20 mouse cellular contexts compared by ENCODE assay signal in the genomic region with DNA sequence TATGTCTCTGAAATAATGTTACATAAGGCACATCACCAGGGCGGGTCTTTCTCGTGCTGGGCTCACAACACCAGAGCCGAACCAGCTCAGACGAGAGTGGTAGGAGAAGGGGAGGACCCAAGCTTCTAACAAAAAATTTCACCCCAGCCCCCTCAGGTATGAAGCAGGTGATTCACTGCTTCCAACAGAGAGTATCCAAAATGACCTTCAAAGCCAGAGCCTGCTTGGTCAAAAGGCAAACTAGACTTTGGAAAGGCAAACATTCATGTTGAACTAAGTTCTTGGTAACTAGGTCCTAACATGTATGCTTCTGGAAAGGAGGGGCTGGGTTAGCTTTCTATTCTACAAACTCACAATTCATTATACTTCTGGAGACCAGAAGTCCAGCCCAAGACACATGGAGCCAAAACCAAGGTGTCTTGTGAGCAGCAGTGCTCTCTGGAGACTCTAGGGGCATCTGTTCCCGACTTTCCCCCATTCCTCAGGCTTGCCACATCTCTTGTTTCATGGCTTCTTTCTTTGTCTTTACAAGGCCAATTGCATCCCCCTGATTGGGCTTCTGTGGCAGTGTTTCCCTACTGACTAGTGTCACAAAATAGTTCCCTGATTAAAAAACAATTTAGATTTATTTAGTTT. TPM values are rescaled to one million over a fixed set of nuclear protein-coding genes. Genes with fewer than 3 reads are reported as not detected.
A peak's percentile ranks its signal among the peaks of the same experiment; 100 is the strongest.
DNase-seq lines count a peak whose midpoint lies in the region; ATAC-seq and TF ChIP-seq lines count a peak whose summit lies in the region.
"Had no signal": no experiment of that assay in that cellular context is flagged by ENCODE, and none has a peak within 500 bp of the region (broad histone marks: within the 10 kb centered on the region; RNA-seq: fewer than 3 reads in every experiment).

No protein-coding gene starts in this region.

- POLR2A ChIA-PET in Patski (lab: Charles Lee), result no interaction called here

- no peak overlapping the region for H3K9ac ChIP-seq in kidney, postnatal 0 days (ENCODE audit: low read depth, low read length)
- H3K9ac ChIP-seq in kidney, embryonic 16.5 days (replicated peaks; ENCODE audit: low read length), result no peak overlapping the region
- peak overlapping the region; percentile 28; the same call in 1 of the 2 replicates for H3K9ac ChIP-seq in liver, postnatal 0 days (replicated peaks)
- no peak overlapping the region for H3K9ac ChIP-seq in midbrain, embryonic 13.5 days (replicated peaks)
- H3K9ac ChIP-seq: embryonic facial prominence, embryonic 13.5 days; heart, embryonic 15.5 days had no signal

- no peak overlapping the region for H3K27ac ChIP-seq in kidney, postnatal 0 days
- H3K27ac ChIP-seq in kidney, embryonic 16.5 days (ENCODE audit: low read length), result no peak overlapping the region
- peak overlapping the region; percentile 88 for H3K27ac ChIP-seq in liver, postnatal 0 days (ENCODE audit: low read depth)
- no peak overlapping the region for H3K27ac ChIP-seq in midbrain, embryonic 13.5 days
- H3K27ac ChIP-seq: embryonic facial prominence, embryonic 13.5 days; heart, embryonic 15.5 days; hindbrain, embryonic 10.5 days had no signal

- H3K9me3 ChIP-seq in kidney, postnatal 0 days (replicated peaks; ENCODE audit: low read length), result no peaks in the 10 kb centered on the region
- H3K9me3 ChIP-seq in kidney, embryonic 16.5 days (ENCODE audit: low read length), result no peaks in the 10 kb centered on the region
- H3K9me3 ChIP-seq in liver, postnatal 0 days (ENCODE audit: low read length), result no peaks in the 10 kb centered on the region
- H3K9me3 ChIP-seq in midbrain, embryonic 13.5 days, result no peaks in the 10 kb centered on the region
- H3K9me3 ChIP-seq: embryonic facial prominence, embryonic 13.5 days; heart, embryonic 15.5 days; hindbrain, embryonic 10.5 days had no signal

- TF ChIP-seq CTCF in kidney, postnatal 0 days (IDR thresholded peaks at IDR 0.05; ENCODE audit: low read depth), result peak; percentile 12; the same call in 1 of the 2 replicates
- TF ChIP-seq CTCF in Patski (IDR thresholded peaks at IDR 0.05), result peak; percentile 15
- TF ChIP-seq CTCF in brain, embryonic 14.5 days (IDR thresholded peaks at IDR 0.05; ENCODE audit: borderline replicate concordance, extremely low read depth, insufficient read depth, insufficient read length), result peak; percentile 17; the same call in 1 of the 2 replicates
- peak; percentile 19; the same call in 1 of the 2 replicates for TF ChIP-seq CTCF in liver, postnatal 0 days (IDR thresholded peaks at IDR 0.05; ENCODE audit: low read depth)

- in situ Hi-C loops in Patski (cut with MboI; ENCODE audit: low pct_unique_long_range_greater_than_20kb), result no loop called here

- no peak overlapping the region for H3K4me3 ChIP-seq in kidney, postnatal 0 days (replicated peaks; ENCODE audit: low read depth, low read length)
- H3K4me3 ChIP-seq in kidney, embryonic 16.5 days (ENCODE audit: low read length), result no peak overlapping the region
- no peak overlapping the region for H3K4me3 ChIP-seq in liver, postnatal 0 days (ENCODE audit: low read depth, low read length)
- no peak overlapping the region for H3K4me3 ChIP-seq in midbrain, embryonic 13.5 days (replicated peaks)
- H3K4me3 ChIP-seq: embryonic facial prominence, embryonic 13.5 days; heart, embryonic 15.5 days; hindbrain, embryonic 10.5 days; megakaryocyte, embryonic 14.5 days had no signal

- CTCF ChIA-PET in Patski (lab: Charles Lee), result no interaction called here

- no peaks in the 10 kb centered on the region for H3K27me3 ChIP-seq in kidney, postnatal 0 days (ENCODE audit: insufficient read depth, low read length)
- H3K27me3 ChIP-seq in kidney, embryonic 16.5 days (ENCODE audit: insufficient read depth, low read length), result no peaks in the 10 kb centered on the region
- H3K27me3 ChIP-seq in Patski, result peaks cover 5% of the 10 kb centered on the region
- no peaks in the 10 kb centered on the region for H3K27me3 ChIP-seq in liver, postnatal 0 days (ENCODE audit: insufficient read depth, low read length)
- H3K27me3 ChIP-seq in midbrain, embryonic 13.5 days, result no peaks in the 10 kb centered on the region
- H3K27me3 ChIP-seq: embryonic facial prominence, embryonic 13.5 days; heart, embryonic 15.5 days; megakaryocyte, embryonic 14.5 days had no signal

- no peak for DNase-seq in kidney, postnatal 0 days (ENCODE audit: low spot score)
- DNase-seq in Patski (ENCODE audit: low read depth, low spot score) (no peak), adipocyte (ENCODE audit: low spot score) (no peak)
- DNase-seq in brain, embryonic 14.5 days (ENCODE audit: low read depth), result no peak
- DNase-seq in liver, postnatal 0 days, result no peak
- no peak for DNase-seq in neural tube, embryonic 10.5 days (ENCODE audit: extremely low spot score, low spot score)
- DNase-seq: gastrocnemius, postnatal 25 days; kidney, adult 11 months; kidney, postnatal 36 days; thymus, postnatal 25 days had no signal

- no peak overlapping the region for H3K4me2 ChIP-seq in kidney, postnatal 0 days (ENCODE audit: low read length)
- no peak overlapping the region for H3K4me2 ChIP-seq in kidney, embryonic 16.5 days (replicated peaks; ENCODE audit: low read depth, low read length)
- peak overlapping the region; percentile 48 for H3K4me2 ChIP-seq in liver, postnatal 0 days (ENCODE audit: low read depth, low read length)
- no peak overlapping the region for H3K4me2 ChIP-seq in midbrain, embryonic 13.5 days (replicated peaks)
- H3K4me2 ChIP-seq: embryonic facial prominence, embryonic 13.5 days; heart, embryonic 15.5 days had no signal

- no peak for ATAC-seq in kidney, postnatal 0 days (replicated peaks; ENCODE audit: low FRiP score, low read depth)
- no peak for ATAC-seq in kidney, embryonic 16.5 days (ENCODE audit: low FRiP score, low TSS enrichment)
- ATAC-seq in Patski, result no peak
- ATAC-seq in liver, postnatal 0 days, result peak; percentile 85
- ATAC-seq in midbrain, embryonic 13.5 days, result no peak
- ATAC-seq: CD4-positive, CD25-positive, alpha-beta regulatory T cell, adult 4 months had no signal

- 76% methylated on average over 5 of the region's 5 CpGs for WGBS in kidney, postnatal 0 days
- 78% methylated on average over 5 of the region's 5 CpGs for WGBS in kidney, embryonic 16.5 days
- 57% methylated on average over 5 of the region's 5 CpGs for WGBS in liver, postnatal 0 days (ENCODE audit: insufficient replicate concordance)
- WGBS in midbrain, embryonic 13.5 days, result 74% methylated on average over 5 of the region's 5 CpGs

- TF ChIP-seq POLR2A in brain, embryonic 14.5 days (IDR thresholded peaks at IDR 0.05; ENCODE audit: borderline replicate concordance, extremely low read depth, insufficient read depth, insufficient read length, poor library complexity, severe bottlenecking), result no peak

- H3K36me3 ChIP-seq in kidney, postnatal 0 days (ENCODE audit: insufficient read depth, low read length), result no peaks in the 10 kb centered on the region
- no peaks in the 10 kb centered on the region for H3K36me3 ChIP-seq in kidney, embryonic 16.5 days (ENCODE audit: insufficient read depth, low read length)
- no peaks in the 10 kb centered on the region for H3K36me3 ChIP-seq in liver, postnatal 0 days (replicated peaks; ENCODE audit: insufficient read depth, low read length)
- H3K36me3 ChIP-seq in midbrain, embryonic 13.5 days, result no peaks in the 10 kb centered on the region
- H3K36me3 ChIP-seq: embryonic facial prominence, embryonic 13.5 days; heart, embryonic 15.5 days; hindbrain, embryonic 10.5 days had no signal

- peak; percentile 53; the same call in 1 of the 2 replicates for TF ChIP-seq EP300 in liver, postnatal 0 days (IDR thresholded peaks at IDR 0.05; ENCODE audit: low read depth)

- no peaks in the 10 kb centered on the region for H3K4me1 ChIP-seq in kidney, postnatal 0 days (replicated peaks; ENCODE audit: insufficient read depth, low read length)
- no peaks in the 10 kb centered on the region for H3K4me1 ChIP-seq in kidney, embryonic 16.5 days (ENCODE audit: insufficient read depth, low read length)
- peaks cover 27% of the 10 kb centered on the region for H3K4me1 ChIP-seq in liver, postnatal 0 days (ENCODE audit: insufficient read depth)
- no peaks in the 10 kb centered on the region for H3K4me1 ChIP-seq in midbrain, embryonic 13.5 days (replicated peaks)
- H3K4me1 ChIP-seq: embryonic facial prominence, embryonic 13.5 days; hindbrain, embryonic 10.5 days had no signal

RNA-seq across cellular contexts. Expression of a gene that starts 6.0 kb away (rescaled TPM):
- polyA plus RNA-seq in kidney, postnatal 0 days (2015; fragmentation: Nextera tagmentation; extraction: Ambion mirVana), result 437 and 500 TPM in 2 replicates
- 221 and 232 TPM in 2 replicates for polyA plus RNA-seq in kidney, embryonic 16.5 days (2015; fragmentation: Nextera tagmentation; extraction: Ambion mirVana)
- polyA plus RNA-seq in Patski (2021), result 598 TPM
- polyA plus RNA-seq in brain, embryonic 14.5 days (2012; rRNA removed), result 36.0 and 52.2 TPM in 2 replicates
- polyA plus RNA-seq in liver, postnatal 0 days (2015; fragmentation: Nextera tagmentation; extraction: Ambion mirVana), result 1,317 and 1,377 TPM in 2 replicates
- polyA plus RNA-seq in midbrain, embryonic 13.5 days (2015; fragmentation: Nextera tagmentation; extraction: Ambion mirVana), result 82.5 and 82.7 TPM in 2 replicates

RNA-seq across cellular contexts. Expression of a gene that starts 19.1 kb away (rescaled TPM):
- polyA plus RNA-seq in kidney, postnatal 0 days (2015; fragmentation: Nextera tagmentation; extraction: Ambion mirVana), result not detected in 2 replicates
- not detected in 2 replicates for polyA plus RNA-seq in kidney, embryonic 16.5 days (2015; fragmentation: Nextera tagmentation; extraction: Ambion mirVana)
- polyA plus RNA-seq in Patski (2021), result 0.14 TPM
- polyA plus RNA-seq in brain, embryonic 14.5 days (2012; rRNA removed), result not detected in 2 replicates
- polyA plus RNA-seq in liver, postnatal 0 days (2015; fragmentation: Nextera tagmentation; extraction: Ambion mirVana), result not detected in 2 replicates
- polyA plus RNA-seq in midbrain, embryonic 13.5 days (2015; fragmentation: Nextera tagmentation; extraction: Ambion mirVana), result not detected in 2 replicates
- polyA plus RNA-seq: embryonic facial prominence, embryonic 13.5 days; heart, embryonic 15.5 days; hindbrain, embryonic 10.5 days; spleen, adult 2 months had no signal

RNA-seq across cellular contexts. Expression of a gene that starts 23.3 kb away (rescaled TPM):
- polyA plus RNA-seq in kidney, postnatal 0 days (2015; fragmentation: Nextera tagmentation; extraction: Ambion mirVana), result 6.0 TPM in 2 replicates
- 8.8 and 9.3 TPM in 2 replicates for polyA plus RNA-seq in kidney, embryonic 16.5 days (2015; fragmentation: Nextera tagmentation; extraction: Ambion mirVana)
- 17.0 TPM for polyA plus RNA-seq in Patski (2021)
- polyA plus RNA-seq in brain, embryonic 14.5 days (2012; rRNA removed), result 13.3 and 14.9 TPM in 2 replicates
- 1.6 and 2.2 TPM in 2 replicates for polyA plus RNA-seq in liver, postnatal 0 days (2015; fragmentation: Nextera tagmentation; extraction: Ambion mirVana)
- 9.7 and 11.2 TPM in 2 replicates for polyA plus RNA-seq in midbrain, embryonic 13.5 days (2015; fragmentation: Nextera tagmentation; extraction: Ambion mirVana)

RNA-seq across cellular contexts. Expression of a gene that starts 44.5 kb away (rescaled TPM):
- polyA plus RNA-seq in kidney, postnatal 0 days (2015; fragmentation: Nextera tagmentation; extraction: Ambion mirVana), result 0.04 and 0.06 TPM in 2 replicates
- polyA plus RNA-seq in kidney, embryonic 16.5 days (2015; fragmentation: Nextera tagmentation; extraction: Ambion mirVana), result not detected in 2 replicates
- 0.05 TPM for polyA plus RNA-seq in Patski (2021)
- not detected in 2 replicates for polyA plus RNA-seq in brain, embryonic 14.5 days (2012; rRNA removed)
- 0.14 and 0.18 TPM in 2 replicates for polyA plus RNA-seq in liver, postnatal 0 days (2015; fragmentation: Nextera tagmentation; extraction: Ambion mirVana)
- polyA plus RNA-seq in midbrain, embryonic 13.5 days (2015; fragmentation: Nextera tagmentation; extraction: Ambion mirVana), result not detected in 2 replicates
- polyA plus RNA-seq: embryonic facial prominence, embryonic 13.5 days; hindbrain, embryonic 10.5 days had no signal

RNA-seq across cellular contexts. Expression of a gene that starts 44.6 kb away (rescaled TPM):
- not detected in 2 replicates for polyA plus RNA-seq in kidney, postnatal 0 days (2015; fragmentation: Nextera tagmentation; extraction: Ambion mirVana)
- not detected in 2 replicates for polyA plus RNA-seq in kidney, embryonic 16.5 days (2015; fragmentation: Nextera tagmentation; extraction: Ambion mirVana)
- not detected for polyA plus RNA-seq in Patski (2021)
- not detected in 2 replicates for polyA plus RNA-seq in brain, embryonic 14.5 days (2012; rRNA removed)
- not detected in 2 replicates for polyA plus RNA-seq in liver, postnatal 0 days (2015; fragmentation: Nextera tagmentation; extraction: Ambion mirVana)
- not detected in 2 replicates for polyA plus RNA-seq in midbrain, embryonic 13.5 days (2015; fragmentation: Nextera tagmentation; extraction: Ambion mirVana)
- polyA plus RNA-seq: CD4-positive, CD25-positive, alpha-beta regulatory T cell, adult 4 months; embryonic facial prominence, embryonic 13.5 days; frontal cortex, adult 2 months; heart, embryonic 15.5 days; hindbrain, embryonic 10.5 days; limb, embryonic 14.5 days; spleen, adult 2 months had no signal
